Mouse (Mus musculus) 416B (cell line): ENCODE results near the gene N4bp1.

Experiments used
- DNase-seq: peaks from one replicate; pipeline ENCODE4 v3.0.0; 2011; ENCODE audit warnings: low read depth

The N4bp1 gene

DNA sequence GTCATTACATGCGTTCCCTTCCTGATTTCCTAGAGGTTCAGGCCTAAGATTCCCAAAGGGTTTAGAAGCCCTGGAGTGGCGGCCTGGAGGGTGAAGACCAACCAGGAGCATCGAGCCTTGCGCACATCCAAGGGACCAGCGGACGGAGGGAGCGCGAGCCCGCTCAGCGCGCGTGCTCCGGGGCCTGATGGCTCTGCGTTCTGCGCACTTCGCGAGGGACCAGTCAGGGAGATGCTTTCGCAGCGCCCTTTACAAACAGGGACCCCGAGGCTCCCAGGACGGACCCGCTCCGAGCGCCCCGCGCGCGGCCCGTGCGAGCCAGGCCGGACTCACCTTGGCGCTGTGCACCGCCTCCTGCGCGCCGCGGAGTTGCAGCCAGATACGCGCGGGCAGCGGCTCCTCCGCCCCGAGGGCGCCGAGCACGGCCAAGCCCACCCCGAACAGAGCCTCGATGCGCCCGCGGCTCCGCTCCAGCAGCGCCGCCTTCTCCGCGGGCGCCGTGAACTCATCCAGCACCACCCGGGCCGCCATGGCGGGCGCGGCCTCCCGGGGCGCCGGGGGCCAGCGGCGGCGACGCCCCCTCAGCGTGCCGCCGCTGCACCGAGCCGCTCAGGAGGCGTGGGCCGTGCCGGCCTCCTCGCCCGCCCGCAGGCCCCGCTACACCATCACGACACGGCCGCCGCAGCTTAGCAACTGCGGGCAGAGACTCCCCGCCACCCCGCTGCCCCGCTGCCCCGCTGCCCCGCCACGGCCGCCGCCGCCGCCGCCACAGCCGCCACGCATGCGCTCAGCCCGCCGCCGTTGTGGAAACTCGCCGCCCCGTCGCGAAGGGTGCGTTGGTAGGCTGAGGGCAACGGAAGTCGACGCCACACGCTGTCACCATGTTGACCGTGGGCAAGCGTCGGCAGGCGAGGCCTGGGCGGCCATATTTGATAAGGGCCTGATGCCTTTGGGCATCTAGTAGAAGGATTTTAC is at the start of gene N4bp1:
TSS of gene N4bp1 (minus strand) at position 770 of the 975 bp plus-strand sequence.
- peak; percentile 90 for DNase-seq

DNA sequence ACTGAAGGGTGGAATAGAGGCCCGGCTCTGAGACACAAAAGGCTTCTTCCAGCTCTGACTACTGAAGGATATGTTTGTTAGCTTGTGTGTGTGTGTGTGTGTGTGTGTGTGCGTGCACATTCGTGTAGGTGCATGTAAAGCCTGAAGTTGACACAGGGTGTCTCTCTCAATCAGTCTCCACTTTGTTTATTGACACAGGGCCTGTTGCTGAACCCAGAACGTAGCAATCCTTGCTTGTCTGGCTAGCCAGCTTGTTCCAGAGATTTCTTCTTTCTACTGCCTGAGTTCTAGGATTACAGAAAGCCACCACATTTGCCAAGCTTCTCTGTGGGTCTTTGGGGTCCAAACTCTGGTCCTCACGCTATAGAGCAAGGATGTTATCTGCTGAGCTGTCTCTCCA is 49.8 kb upstream of the N4bp1 start:
- no peak for DNase-seq

- DNase-seq: no peak
Observed at GRCm38 (mm10) chr8:86934393-86934792, 49.3 kb upstream of the N4bp1 start.

DNA sequence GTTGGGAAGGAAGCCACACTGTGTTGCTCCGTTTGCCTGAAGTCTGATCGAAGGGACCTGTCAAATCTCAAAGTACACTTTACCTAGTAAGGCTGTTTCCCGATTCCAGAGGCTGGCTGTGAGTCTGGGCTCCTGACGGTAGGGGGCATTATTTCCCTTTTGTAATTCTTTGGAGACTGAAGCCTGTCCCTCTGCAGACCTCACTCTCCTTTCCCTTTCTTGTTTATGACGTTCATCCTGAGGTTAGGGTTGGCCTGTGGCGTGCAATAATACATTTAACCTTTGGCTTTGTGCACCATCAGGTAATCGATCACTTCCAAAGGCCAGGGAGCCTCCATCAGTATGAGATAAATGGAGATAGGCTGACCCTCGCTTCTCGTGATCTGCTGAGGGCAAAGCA is 48.8 kb upstream of the N4bp1 start:
- peak; percentile 59 for DNase-seq

DNA sequence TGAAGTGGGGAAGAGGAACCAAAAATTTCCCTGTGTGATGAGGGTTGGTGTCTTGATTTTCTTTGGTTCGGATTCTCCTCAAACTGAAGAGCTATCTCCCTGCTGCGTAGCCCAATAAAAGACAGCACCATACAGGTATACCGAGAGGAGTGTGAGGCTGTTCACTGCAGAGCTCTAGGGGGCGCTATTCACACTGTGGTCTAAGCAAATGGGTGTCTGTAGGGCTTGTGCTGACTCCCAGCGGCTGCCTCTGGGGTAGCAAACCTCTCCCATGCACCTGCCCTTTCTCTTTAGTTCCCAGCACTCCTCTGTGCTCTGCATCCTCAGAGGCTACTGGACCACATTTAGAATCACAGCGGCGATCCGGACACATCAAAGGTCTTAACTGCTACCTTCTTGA is 41.2 kb upstream of the N4bp1 start:
- no peak for DNase-seq

- DNase-seq: no peak
Observed at GRCm38 (mm10) chr8:86923219-86923835, 38.3 kb upstream of the N4bp1 start.

DNA sequence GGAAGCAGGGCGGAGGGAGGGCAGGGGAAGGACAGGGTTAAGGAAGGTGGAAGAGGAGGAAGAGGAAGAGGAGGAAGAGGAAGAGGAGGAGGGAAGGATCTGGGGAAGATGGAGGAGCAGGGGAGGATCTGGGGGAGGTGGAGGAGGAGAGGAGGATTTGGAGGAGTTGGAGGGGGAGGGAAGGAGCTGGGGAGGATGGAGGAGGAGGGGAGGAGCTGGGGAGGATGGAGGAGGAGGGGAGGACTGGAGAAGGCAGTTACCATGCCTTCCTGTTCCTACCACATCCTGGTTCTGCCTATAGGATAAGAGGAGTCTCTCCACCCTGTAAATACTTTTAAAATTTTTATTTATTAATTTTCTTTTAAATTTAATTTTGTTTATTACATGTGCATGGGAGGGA is 37.6 kb upstream of the N4bp1 start:
- DNase-seq: no peak

- no peak for DNase-seq
Observed at GRCm38 (mm10) chr8:86922141-86922540, 37.1 kb upstream of the N4bp1 start.

GRCm38 (mm10) chr8:86920996-86921395 is 35.9 kb upstream of the N4bp1 start:
- no peak for DNase-seq

DNA sequence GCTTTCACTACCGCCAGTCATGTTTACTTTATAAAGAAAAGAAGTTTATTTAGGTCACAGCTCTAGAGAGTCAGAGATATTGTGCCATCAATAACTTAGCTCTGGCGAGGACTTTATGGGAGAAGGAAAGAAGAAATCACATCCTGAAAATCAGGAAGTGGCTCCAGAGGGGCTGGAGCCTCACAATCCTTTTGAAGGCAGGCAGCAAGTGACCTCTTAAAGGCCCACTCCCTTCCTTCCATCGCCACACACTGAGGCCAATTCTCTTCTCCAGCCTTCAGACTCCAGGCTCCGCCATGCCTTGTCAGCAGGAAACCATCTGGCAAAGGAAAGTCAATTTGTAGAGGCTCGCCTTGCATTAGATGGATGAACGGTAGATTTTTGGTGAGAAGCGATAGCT is 35.4 kb upstream of the N4bp1 start:
- DNase-seq: no peak

DNA sequence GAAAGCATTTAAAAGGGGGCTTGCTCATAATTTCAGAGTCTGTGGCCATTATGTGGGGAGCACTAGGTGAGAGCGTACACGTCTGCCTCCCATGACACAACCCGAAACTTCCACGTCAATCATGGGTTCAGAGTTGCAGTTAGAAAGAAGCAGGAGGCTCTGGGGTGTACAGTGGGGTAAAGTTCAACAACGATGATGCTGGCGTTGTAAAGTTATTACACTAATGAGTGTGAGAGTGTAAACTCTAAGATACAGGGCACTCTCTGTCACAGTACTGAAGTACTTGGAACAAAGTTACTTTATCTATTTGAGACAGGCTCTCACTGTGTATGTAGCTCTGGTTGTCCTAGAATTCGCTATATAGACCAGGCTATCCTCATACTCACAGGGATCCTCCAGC is 35.0 kb upstream of the N4bp1 start:
- no peak for DNase-seq

DNA sequence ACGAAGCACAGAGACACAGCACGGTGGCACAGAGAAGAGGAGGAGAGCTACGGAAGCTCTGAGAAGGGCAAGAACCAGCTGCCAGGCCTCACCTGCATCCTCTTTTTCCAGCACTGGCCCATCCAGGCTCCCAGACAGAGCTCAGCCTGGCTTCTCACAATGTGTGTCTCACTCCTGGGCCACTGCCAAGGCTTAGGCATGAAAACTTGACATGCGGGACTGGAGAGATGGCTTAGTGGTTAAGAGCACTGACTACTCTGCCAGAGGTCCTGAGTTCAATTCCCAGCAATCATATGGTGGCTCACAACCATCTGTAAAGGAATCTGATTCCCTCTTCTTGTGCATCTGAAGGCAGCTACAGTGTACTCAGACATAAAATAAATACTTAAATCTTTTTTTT is 34.2 kb upstream of the N4bp1 start:
- DNase-seq: no peak

- DNase-seq: no peak
Observed at GRCm38 (mm10) chr8:86918093-86918492, 33.0 kb upstream of the N4bp1 start.

GRCm38 (mm10) chr8:86917689-86918088 is 32.6 kb upstream of the N4bp1 start:
- DNase-seq: no peak

DNA sequence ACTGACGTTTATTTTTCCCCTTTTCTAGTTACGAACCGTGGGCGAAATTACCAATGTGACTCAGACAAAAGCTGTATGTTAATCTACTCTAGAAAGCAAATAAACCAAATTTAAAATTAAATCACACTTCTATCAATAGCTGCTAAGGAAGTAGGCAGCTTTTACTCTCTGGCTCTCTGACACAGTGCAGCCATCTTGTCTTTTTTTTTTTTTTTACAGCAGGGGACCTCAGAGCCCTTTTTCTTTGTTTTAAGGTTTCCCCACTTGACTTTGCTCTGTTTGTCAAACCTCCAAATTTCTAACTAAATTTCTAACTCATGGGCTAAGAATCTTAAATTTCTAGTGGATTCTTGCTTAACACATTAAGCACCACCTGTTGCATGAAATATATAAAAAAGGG is 31.3 kb upstream of the N4bp1 start:
- no peak for DNase-seq

DNA sequence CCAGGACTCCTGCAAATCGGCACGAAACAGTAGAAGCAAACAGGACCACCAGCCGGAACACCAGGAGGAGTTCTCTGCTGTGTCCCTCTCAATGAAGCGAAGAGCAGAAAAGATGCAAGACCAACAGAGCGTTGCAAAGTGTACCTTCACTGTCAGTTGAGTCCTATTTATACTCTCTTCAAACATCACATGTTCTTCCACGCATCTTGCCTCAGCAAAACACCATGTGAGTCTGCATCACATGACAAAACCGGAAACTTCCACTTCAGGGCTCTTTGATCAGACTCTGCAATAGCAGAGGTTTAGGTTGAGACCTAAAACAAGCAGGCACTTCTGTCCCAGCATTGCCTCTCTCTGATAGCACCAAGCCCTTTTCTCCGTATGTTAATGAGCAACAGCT is 26.1 kb upstream of the N4bp1 start:
- DNase-seq: no peak

- DNase-seq: no peak
Observed at GRCm38 (mm10) chr8:86910250-86910649, 25.2 kb upstream of the N4bp1 start.

DNA sequence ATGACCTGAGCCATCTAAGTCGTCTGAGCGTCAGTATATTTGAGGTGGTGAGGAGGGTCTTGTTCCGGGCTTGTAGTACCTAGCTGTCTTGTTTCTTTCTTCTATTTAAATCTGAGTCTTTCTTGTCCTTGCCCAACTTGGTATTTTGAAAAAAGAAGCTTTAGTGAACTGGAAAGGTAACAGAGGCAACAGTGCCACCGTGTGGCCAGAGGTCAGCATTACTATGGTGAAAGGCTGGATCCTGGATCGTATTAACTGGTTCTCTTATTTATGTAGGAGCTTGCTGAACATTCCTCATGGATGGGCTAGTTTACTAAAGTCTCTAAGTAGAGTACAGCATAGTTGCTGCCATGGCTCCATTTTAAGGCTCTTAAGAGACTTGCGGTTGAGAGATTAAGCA is 23.5 kb upstream of the N4bp1 start:
- DNase-seq: peak; percentile 75

DNA sequence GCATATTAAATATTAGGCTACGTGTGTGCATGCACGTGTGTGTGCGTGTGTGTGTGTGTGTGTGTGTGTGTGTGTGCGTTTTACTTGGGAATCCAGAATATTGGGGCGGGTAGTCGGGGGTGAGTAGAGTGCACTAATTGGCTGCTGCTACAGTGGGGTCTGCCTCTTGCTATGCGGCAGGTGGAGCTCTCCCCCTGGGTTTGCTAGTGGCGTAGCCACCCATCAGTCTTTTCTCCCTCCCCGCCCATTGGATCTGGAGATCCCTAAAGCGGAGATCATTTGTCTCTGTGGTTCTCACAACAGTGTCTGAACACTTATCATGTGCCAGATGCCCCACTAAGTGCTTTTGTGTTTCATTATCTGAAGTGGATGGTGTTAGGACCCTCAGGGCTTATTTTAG is 19.9 kb upstream of the N4bp1 start:
- no peak for DNase-seq

DNA sequence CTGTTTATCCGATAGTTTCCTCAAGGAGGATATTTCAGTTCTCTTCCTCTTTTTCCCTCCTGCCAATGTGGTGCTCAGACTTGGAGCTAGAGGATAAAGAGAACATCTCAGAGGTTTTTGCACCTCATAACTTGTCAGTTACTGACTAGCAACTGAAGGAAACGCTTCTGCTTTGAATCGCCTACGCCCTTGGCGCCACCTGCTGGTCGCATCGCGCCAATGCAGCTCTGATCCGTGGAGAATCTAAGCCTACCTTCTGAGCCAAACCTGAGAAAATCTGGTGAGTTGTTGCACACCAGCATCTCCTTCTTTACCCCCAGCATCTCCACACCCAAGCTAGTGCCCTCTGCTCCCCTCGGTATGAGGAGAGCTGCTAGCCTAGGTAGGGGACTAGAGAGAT is 18.0 kb upstream of the N4bp1 start:
- peak; percentile 82 for DNase-seq

GRCm38 (mm10) chr8:86902656-86903055 is 17.6 kb upstream of the N4bp1 start:
- peak; percentile 80 for DNase-seq

DNA sequence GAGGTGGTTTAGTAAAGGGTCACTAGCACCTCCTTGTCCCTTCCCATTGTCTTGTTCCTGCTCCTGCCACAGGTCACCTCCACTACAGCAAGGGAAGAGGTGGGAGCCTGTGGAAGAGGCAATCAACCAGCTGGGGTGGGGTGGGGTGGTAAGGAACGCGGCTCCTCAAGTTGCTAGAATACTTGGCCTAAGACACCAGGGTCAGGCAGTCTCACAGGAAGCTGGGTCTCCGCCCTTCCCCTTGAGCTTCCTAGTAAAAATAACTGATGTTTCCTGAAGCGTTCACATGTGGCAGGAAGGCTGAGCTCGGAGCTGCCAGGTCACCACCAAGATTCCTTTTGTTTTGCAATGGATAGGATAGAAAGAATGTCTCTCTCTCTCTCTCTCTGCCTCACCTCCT is 16.9 kb upstream of the N4bp1 start:
- peak; percentile 65 for DNase-seq

GRCm38 (mm10) chr8:86897726-86898419 is 12.8 kb upstream of the N4bp1 start:
- DNase-seq: no peak
